Mouse (Mus musculus): ENCODE data around the gene Smim14. TPM values are rescaled to one million over a fixed set of nuclear protein-coding genes. Genes with fewer than 3 reads are reported as not detected.

Gene Smim14
- total and polyA plus RNA-seq, 3 experiments = 18.8 to 29.8 TPM; not detected in 1

DNA sequence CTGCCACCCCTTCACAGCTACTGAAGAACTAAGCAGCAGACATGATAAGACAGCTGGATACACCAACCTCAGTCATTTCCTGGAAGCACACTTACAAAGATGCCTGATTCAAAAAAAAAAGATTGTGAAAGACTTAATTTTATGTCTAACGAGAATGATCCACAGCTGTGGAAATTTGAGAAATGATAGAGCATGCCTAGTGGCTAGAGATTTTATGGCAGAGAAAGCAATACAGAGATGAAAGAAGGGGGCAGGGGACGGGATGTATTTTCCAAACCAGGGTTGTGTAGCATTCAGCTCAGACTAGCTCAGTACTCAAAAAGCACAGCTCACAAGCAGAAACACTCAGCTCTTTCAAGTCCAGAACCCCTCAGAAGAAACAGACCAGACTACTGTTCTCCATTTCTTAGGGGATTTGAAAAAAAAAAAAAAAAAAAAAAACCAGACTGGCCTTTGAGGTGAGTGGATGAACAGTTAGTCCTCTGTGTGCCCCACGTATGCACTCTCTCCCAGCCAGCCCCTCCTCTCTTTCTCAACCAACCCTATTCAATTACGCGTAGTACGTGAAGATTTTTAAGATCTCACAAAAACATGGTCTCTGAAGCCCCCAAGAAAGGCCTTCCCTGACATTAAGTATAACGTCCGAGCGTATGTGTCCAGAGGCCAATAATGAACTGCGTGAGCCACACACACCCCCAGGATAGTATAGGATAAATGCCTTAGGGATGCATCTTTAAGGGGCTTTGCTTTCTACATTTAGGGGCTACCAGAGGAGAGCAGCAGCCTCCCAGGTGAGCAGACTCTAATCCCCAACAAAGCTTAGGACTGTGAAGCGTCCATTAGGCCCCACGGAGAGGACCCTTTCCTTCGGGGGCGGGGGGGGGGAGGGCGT lies 102.3 kb downstream of the Smim14 start:
- peaks cover 0 to 3% of the 10 kb centered on the region in 2 experiments; a peak in 1 of 4 replicates for H3K36me3 ChIP-seq (ENCODE audit: control insufficient read depth in 1 of 2, insufficient read depth in 2 of 2, low read length in 2 of 2)
- H3K4me3 ChIP-seq (ENCODE audit: control insufficient read depth in 1 of 2, insufficient read depth in 1 of 2, low read depth in 2 of 2, low read length in 2 of 2) = peak overlapping the region; percentile 71 to 97
- no peak for TF ChIP-seq KAT2A (conservative IDR thresholded peaks at IDR 0.05; ENCODE audit: low read depth, low read length)
- no peak for TF ChIP-seq ETS1 (IDR thresholded peaks at IDR 0.05; ENCODE audit: low read depth, low read length)
- TF ChIP-seq UBTF (IDR thresholded peaks at IDR 0.05; ENCODE audit: borderline replicate concordance, insufficient read depth, low read depth, low read length) = no peak
- no peak for TF ChIP-seq MAX (IDR thresholded peaks at IDR 0.05; ENCODE audit: low read length)
- no peak for TF ChIP-seq RAD21 (IDR thresholded peaks at IDR 0.05; ENCODE audit: low read depth, low read length)
- no peak for TF ChIP-seq CHD2 (IDR thresholded peaks at IDR 0.05; ENCODE audit: low read length)
- no peak for TF ChIP-seq ZMIZ1 (IDR thresholded peaks at IDR 0.05; ENCODE audit: low read depth, low read length)
- TF ChIP-seq USF1 (IDR thresholded peaks at IDR 0.05; ENCODE audit: low read depth, low read length) = no peak
- no peak for TF ChIP-seq MXI1 (IDR thresholded peaks at IDR 0.05; ENCODE audit: low read depth, low read length)
- H3K27ac ChIP-seq (ENCODE audit: control insufficient read depth, low read depth, low read length) = no peak overlapping the region
- no peaks in the 10 kb centered on the region for H3K9me3 ChIP-seq (replicated peaks; ENCODE audit: insufficient read depth, low read length)
- peak; percentile 22 for DNase-seq (ENCODE audit: low read depth, low spot score)
- H3K79me2 ChIP-seq (ENCODE audit: control insufficient read depth, insufficient read depth, low read length, poor library complexity) = peaks cover 5% of the 10 kb centered on the region
- H3K4me1 ChIP-seq (ENCODE audit: control insufficient read depth in 1 of 2, insufficient read depth in 2 of 2, low read length in 2 of 2) = peaks cover 0 to 3% of the 10 kb centered on the region in 2 experiments; a peak in 1 of 4 replicates
- peak overlapping the region; percentile 87 for H3K9ac ChIP-seq (ENCODE audit: control insufficient read depth, low read depth, low read length, poor library complexity, severe bottlenecking)
- H3K27me3 ChIP-seq (ENCODE audit: control insufficient read depth in 1 of 2, insufficient read depth in 2 of 2, low read length in 2 of 2) = no peaks in the 10 kb centered on the region

DNA sequence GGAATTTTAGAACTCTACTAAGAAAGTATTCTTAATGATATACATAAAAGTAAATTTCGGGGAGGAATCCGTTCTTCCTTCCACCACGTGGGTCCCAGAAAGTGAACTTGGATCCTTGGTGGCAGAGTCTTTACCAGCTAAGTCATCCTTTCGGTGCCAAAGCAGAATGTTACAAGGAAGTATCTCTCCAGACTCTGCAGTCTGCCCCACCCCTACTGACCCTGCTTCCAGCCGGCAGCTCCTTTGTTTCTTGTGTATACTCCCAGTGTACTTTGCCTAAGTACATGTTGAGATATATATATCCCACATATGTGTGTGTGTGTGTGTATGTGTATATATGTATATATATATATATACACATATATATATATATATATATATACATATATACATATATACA lies 107.5 kb downstream of the Smim14 start:
- no peaks in the 10 kb centered on the region for H3K9me3 ChIP-seq (replicated peaks; ENCODE audit: insufficient read depth, low read length)
- H3K27ac ChIP-seq (ENCODE audit: control insufficient read depth, low read depth, low read length) = no peak overlapping the region
- 0 out of 4 replicates have a peak, but pooled peaks cover 0 to 4% of the 10 kb centered on the region in 2 experiments for H3K36me3 ChIP-seq (ENCODE audit: control insufficient read depth in 1 of 2, insufficient read depth in 2 of 2, low read length in 2 of 2)
- TF ChIP-seq UBTF (IDR thresholded peaks at IDR 0.05; ENCODE audit: borderline replicate concordance, insufficient read depth, low read depth, low read length) (no peak), EP300 (IDR thresholded peaks at IDR 0.05; ENCODE audit: low read depth in 1 of 2, low read length in 2 of 2) (no peak), MAX (IDR thresholded peaks at IDR 0.05; ENCODE audit: low read length) (no peak), HCFC1 (IDR thresholded peaks at IDR 0.05; ENCODE audit: low read depth, low read length) (no peak), MXI1 (IDR thresholded peaks at IDR 0.05; ENCODE audit: low read depth, low read length) (no peak), TCF12 (IDR thresholded peaks at IDR 0.05; ENCODE audit: low read depth, low read length) (no peak), ZNF384 (IDR thresholded peaks at IDR 0.05; ENCODE audit: low read depth, low read length) (no peak), ZKSCAN1 (IDR thresholded peaks at IDR 0.05; ENCODE audit: low read depth, low read length) (no peak), CHD2 (IDR thresholded peaks at IDR 0.05; ENCODE audit: low read length) (no peak), GABPA (IDR thresholded peaks at IDR 0.05; ENCODE audit: low read depth, low read length) (no peak), RCOR1 (IDR thresholded peaks at IDR 0.05; ENCODE audit: low read depth, low read length) (no peak)
- no peak for DNase-seq (ENCODE audit: low read depth, low spot score)
- H3K79me2 ChIP-seq (ENCODE audit: control insufficient read depth, insufficient read depth, low read length, poor library complexity) = no peaks in the 10 kb centered on the region
- no peaks in the 10 kb centered on the region for H3K27me3 ChIP-seq (ENCODE audit: control insufficient read depth in 1 of 2, insufficient read depth in 2 of 2, low read length in 2 of 2)
- H3K4me3 ChIP-seq (ENCODE audit: control insufficient read depth in 1 of 2, insufficient read depth in 1 of 2, low read depth in 2 of 2, low read length in 2 of 2) = no peak overlapping the region
- no peaks in the 10 kb centered on the region for H3K4me1 ChIP-seq (ENCODE audit: control insufficient read depth in 1 of 2, insufficient read depth in 2 of 2, low read length in 2 of 2)
- H3K9ac ChIP-seq (ENCODE audit: control insufficient read depth, low read depth, low read length, poor library complexity, severe bottlenecking) = no peak overlapping the region
